Mouse (Mus musculus): Measurements from ENCODE around the gene Hoxd9.

Gene Hoxd9

DNA sequence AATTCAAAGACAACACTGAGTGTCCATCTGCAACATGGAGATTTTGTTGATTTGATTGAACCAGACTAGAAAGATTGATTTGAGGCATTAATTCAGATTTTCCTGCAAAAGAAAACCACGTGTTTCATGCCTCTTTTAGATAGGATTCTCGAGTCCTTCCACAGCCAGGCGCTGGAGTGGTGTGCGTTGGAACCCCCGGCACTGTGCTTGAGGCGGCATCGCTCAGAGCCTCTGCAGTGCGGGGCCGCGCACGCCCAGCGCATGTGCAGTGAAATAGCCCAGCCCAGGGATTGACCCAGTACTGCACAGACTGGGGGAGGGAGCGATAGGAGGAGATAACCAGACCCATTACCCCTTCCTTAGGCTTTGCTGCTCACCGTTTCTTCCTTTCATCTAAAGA lies 17.4 kb downstream of the Hoxd9 start:
- no peak for DNase-seq

GRCm38 (mm10) chr2:74715504-74716241 lies 18.1 kb downstream of the Hoxd9 start:
- peak; percentile 94 for DNase-seq

- no peak for DNase-seq
These were observed 22.9 kb downstream of the Hoxd9 start for GRCm38 (mm10) chr2:74720384-74720783.

DNA sequence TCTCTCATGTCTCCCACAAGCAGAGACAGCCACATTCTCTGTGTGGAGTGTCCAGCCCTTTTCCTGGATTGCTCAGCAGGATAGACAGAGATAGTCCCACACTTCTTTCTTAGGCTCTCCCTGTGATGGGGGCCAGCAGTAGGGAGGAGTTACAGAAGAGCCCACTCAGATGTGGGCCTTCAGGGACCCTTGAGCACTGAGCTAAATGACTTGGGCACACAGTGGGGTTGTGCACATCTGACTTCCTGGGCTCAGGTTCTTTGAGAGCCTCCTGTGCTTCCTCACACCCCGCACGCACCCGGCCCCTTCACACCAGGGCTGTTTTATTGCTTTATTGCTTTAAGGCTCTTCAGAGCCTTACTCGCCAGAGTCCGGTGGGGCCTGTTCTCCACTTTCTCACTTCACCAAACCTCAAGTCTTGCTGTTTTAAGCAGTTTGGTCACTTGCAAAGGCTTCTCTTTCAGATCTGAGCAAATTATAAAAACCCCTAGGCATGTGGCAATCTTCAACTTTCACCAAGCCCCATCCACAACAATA lies 23.5 kb downstream of the Hoxd9 start:
- DNase-seq = no peak

DNA sequence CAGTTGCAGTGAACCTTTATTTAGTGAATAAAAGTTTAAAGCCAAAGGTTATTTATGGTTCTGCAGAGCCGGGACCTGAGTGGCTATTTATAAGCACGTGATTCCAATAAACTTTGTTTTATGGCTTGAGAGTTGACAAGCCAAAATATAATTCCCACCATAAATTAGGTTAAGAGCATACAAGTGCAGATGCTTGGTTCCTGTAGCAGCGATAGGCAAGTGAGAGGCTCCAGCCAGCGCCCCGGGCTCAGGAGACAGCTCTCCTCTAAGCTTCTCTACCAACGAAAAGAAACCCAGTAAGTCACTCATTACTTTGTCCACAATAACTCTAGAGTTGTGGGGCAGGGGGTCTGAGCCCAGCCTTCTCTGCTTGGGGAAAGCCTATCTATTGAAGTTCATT lies 24.4 kb downstream of the Hoxd9 start:
- DNase-seq = no peak

DNA sequence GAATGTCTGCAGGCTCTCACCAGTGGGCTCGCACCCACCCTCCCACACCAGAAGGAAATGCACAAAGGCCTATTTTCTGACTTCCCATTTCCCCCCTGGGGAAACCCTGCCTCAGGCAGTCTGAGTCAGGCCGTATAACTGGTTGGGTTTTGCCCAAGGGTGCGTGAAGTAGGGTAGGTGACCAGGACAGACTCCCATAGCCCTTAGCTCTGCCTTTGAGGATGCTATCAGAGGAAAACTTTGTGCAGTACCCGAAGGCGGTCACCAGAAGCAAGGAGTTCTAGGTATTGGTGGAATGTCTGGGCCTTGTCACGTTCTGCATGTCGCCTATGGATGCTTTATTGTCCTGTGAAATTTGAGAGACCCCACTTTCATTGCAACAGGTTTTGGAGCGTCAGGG lies 25.4 kb downstream of the Hoxd9 start:
- DNase-seq = no peak

GRCm38 (mm10) chr2:74724244-74725015 lies 26.9 kb downstream of the Hoxd9 start:
- no peak for DNase-seq

GRCm38 (mm10) chr2:74725171-74725570 lies 27.6 kb downstream of the Hoxd9 start:
- no peak for DNase-seq

DNA sequence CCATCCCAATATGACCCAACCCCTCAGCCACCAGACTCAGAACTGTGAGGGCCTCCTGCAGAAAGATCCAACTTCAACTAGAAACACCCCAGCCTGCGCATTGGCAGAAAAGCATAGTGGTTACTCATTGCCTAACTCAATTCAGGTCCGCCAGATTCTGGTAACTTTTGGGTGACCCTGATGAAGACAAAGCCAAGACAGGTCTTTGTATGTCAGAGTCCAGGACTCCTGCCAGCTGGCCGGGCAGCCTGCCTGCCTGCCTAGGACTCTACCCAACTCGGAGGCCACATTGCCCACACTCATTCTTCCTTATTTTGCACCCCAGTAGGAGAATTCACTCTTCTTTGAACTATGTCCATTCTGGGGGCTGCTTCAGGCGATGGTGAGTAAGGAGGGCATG lies 29.0 kb downstream of the Hoxd9 start, which contains the start of gene Gm28230:
Gene Gm28230, plus strand, starts transcription at position 178 of the 400 bp plus-strand sequence.
- no peak for DNase-seq

- DNase-seq = no peak
These were observed 29.6 kb downstream of the Hoxd9 start for GRCm38 (mm10) chr2:74726973-74727639.

DNA sequence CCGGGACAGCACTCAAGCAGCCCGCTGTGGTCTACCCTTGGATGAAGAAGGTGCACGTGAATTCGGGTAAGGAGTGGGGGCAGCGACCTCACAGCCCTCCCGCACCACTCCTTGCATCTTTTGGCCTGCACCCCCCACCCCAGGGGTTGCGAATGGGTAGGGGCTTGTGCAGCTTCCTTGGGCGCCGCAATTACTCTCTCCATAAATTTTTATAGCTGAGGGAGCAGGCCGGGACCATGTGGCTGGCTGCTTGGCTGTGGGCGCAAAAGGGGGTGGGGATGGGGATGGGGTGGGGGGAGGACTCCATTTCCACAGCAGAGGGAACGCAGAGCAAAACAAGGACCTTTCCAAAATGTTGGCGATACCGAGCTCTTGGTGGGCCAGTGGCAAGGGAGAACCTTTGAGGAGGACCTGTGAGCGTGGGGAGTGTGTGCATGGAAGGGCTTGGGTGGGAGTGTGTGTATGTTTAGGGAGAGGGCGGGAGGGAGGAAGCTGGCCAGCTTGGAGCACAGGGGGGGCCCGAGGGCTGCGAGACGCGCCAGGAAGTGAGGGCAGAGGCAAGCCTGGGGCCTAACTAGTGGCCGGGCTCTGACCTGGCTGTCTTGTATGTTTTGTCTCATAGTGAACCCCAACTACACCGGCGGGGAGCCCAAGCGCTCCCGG lies 30.2 kb downstream of the Hoxd9 start:
- DNase-seq = no peak

DNA sequence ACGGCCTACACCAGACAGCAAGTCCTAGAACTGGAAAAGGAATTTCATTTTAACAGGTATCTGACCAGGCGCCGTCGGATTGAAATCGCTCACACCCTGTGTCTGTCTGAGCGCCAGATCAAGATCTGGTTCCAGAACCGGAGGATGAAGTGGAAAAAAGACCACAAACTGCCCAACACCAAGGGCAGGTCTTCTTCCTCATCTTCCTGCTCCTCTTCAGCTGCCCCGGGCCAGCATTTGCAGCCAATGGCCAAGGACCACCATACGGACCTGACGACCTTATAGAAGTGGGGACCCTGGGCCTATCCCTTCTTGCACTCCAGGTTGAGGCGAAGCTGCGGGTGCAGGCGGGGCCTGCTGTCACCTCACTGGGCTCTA lies 30.8 kb downstream of the Hoxd9 start:
- DNase-seq = no peak

GRCm38 (mm10) chr2:74730331-74730730 lies 32.8 kb downstream of the Hoxd9 start:
- no peak for DNase-seq

DNA sequence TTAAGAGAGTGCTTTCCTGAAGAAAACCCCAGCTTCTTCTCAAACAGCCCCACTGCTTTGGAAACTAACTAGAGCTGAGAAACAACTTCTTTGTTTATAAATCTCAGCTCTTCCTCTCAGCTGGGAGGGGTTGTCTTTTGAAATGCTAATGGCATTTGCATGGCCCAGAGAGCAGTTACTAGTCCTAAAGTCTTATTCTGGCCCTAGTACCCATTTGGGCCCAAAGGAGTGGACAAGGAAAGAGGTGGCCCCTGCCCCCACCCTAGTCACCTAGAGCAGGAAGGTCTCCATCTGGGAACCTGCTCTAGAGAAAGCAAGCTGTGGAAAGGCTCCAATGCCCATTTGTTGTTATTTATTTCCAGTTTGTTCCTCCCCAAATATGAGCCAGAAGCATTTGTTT lies 33.5 kb downstream of the Hoxd9 start:
- no peak for DNase-seq

DNA sequence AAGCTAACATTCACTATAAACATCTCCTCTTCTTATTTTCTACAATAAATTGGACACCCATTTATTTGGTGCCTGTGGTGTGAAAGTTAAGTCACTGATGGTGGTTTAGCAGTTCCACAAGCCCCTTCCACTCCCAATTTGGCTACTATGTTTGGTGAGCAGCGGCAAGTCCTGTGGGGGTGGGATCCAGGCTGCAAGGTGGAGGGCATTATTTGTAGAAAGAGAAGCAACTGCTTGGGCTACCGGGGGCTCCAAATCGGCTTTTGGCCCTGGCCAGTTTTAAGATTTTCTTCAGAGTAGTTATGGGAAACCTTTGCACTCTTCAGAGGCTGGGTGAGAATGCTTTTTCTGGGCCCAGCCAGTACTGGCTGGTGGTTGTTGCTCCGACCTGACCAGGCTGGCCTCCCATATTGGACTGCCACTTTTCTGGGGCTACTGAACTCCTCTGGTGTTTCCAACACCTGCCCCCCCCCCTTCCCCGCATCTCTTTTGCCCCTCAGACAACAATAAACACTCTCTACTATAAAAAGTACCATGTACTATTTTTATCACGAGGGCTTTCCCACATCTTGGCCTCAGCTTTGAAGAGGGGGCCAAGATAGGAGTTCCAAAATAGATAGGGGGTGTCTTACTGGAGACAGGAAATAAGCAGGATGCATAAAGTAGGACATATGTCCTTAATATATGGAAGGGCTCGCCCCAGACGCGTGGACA lies 34.4 kb downstream of the Hoxd9 start:
- DNase-seq = no peak

DNA sequence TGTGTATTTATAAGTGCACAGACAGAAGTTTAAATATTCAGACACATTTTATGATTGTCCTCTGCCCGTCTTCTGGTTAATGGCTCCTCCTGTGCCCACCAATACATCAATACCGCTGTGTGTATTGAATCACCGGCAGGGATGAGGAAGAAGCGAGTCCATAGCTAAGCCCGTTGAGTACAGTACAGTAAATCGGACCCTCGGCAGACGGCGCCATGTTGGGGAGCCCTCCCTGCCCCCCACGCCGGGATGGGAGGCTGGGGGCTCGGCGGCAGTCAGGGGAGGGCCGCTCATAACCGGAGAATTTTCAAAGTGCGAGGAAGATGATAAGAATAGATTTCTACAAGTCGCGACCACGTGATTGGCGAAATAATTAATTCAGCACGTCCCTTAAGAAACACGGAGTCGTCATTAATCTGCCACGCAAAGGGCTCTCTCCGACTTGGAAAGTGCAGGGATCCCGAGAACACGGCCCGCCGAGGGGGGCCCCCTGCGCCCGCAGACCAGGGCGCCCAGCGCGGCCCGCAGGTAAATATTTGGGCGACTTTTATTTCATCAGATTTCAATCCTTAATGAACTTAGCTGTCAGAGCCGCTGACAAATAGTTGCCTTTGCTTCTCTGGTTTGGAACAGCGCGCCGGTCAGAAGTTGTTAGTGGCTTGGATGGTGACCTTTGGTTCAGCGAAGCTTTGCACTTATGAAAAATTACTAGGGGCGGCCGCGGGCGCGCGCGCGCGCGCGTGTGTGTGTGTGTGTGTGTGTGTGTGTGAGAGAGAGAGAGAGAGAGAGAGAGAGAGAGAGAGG lies 35.2 kb downstream of the Hoxd9 start:
- no peak for DNase-seq

GRCm38 (mm10) chr2:74733317-74733661 lies 35.8 kb downstream of the Hoxd9 start:
- DNase-seq = no peak

- DNase-seq = no peak
These were observed 36.2 kb downstream of the Hoxd9 start for GRCm38 (mm10) chr2:74733765-74734164.

GRCm38 (mm10) chr2:74734451-74734850 lies 36.9 kb downstream of the Hoxd9 start:
- DNase-seq = no peak

GRCm38 (mm10) chr2:74734996-74735811 lies 37.7 kb downstream of the Hoxd9 start:
- no peak for DNase-seq
